Mouse (Mus musculus): Measurements from ENCODE around the gene Dip2b.

The Dip2b gene

GRCm38 (mm10) chr15:100177167-100177566, 138.7 kb downstream of the Dip2b start:
- in situ Hi-C loops (cut with MseI, MboI), result no loop called here

GRCm38 (mm10) chr15:100177575-100177974, 139.1 kb downstream of the Dip2b start:
- in situ Hi-C loops (cut with MseI, MboI), result no loop called here

DNA sequence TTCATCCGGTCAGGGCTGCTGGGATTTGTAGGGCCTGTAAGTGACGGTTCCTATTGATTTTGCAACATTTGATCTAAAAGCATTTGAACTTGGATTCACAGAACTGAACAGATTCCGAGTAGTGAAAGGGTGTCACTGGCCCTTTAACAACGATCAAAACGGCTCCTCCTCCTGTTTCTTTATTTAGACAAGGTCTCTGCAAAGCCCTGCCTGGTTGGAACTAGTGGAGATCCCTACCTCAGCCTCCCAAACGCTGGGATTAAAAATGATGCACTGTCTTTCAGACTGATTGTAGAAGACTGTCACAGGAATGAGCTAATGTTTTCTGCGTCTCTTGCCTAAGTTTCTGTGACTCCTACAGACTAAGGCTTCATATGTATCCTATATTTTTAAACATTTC, 140.0 kb downstream of the Dip2b start:
- in situ Hi-C loops (cut with MseI, MboI), result no loop called here

DNA sequence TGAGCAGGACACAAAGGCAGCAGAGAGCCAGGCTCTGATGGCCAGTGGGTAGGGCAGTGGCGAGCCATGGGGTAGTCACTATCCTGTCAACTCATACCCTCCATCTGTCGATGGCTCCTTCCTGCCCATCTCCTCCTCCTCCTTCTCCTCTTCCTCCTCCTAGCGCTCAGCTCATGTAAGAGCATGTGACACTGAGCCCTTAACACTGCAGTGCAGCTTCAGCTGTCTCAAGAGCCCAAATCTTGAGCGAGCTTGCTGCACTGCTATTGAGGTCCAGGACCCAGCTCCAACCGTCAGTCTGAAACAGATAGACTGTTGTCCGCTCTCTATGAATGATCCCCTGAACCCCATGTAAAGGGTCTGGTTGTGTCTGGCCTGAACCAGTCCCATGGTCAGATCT, 141.2 kb downstream of the Dip2b start:
- in situ Hi-C loops (cut with MseI, MboI), result no loop called here

- in situ Hi-C loops (cut with MseI, MboI), result no loop called here
These were observed 141.8 kb downstream of the Dip2b start for GRCm38 (mm10) chr15:100180221-100180620.

DNA sequence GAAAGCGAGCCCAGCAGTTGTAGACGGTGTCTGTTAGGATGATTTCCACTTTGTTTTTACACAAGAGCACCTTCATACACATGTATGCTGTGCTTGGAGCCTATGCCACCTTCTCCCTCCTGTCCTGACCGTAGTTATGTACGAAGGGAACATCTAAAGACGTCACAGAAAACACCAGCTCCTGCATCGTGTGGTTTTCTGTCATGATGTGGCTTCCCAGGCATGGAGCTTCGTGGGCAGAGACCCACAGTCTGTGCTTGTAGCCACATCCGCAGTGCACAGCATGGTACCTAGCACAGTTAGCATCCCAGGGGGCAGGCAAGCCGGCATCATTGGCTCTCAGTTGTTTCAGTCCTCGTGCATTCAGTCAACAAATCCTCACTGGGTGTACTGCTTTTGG, 143.4 kb downstream of the Dip2b start:
- in situ Hi-C loops (cut with MseI, MboI), result no loop called here

- in situ Hi-C loops (cut with MseI, MboI), result no loop called here
These were observed 144.2 kb downstream of the Dip2b start for GRCm38 (mm10) chr15:100182526-100183280.

DNA sequence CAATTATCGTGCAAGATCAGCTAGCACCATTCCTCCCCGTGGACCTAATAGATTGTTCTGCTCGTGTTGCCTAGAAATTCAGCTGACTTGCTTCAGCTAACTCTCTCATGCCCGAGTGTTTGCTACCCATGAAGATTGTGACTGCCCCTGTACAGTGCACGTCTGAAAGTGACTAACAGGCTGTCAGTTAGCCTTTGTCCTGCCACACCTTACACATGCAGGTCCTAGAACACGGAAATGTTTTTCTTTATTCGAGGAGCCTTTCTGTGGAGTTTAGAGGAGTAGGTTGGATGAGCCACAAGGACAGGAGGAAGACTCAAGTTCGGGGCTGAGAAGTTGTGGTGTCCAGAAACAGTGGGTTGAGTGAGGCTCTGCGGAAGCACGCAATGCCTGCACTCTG, 145.0 kb downstream of the Dip2b start:
- in situ Hi-C loops (cut with MseI, MboI), result no loop called here

DNA sequence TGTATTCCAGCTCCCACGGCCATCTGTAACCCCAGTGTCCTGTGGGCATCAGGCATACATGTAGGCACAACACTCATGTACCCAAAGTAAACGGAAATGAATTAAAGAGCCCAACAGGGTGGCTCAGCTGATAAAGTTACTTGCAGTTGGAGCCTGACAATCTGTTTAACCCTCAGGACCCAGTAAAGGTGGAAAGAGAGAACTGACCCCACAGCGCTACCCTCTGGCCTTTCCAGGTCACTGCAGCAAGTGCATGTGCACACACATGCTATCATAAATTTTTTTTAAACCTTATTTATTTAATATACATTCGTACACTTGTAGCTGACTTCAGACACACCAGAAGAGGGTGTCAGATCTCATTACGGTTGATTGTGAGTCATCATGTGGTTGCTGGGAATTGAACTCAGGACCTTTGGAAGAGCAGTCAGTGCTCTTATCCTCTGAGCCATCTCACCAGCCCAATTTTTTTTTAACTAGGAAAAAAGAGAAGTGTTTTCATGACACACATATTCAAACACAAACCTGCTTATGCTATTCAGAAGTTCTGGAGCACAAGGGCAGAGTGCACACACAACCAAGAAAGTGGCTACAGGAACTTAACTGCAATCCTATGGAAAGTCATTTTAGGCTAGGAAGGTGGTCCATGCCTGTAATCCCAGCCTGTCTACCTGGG, 146.5 kb downstream of the Dip2b start:
- in situ Hi-C loops (cut with MseI, MboI), result no loop called here

DNA sequence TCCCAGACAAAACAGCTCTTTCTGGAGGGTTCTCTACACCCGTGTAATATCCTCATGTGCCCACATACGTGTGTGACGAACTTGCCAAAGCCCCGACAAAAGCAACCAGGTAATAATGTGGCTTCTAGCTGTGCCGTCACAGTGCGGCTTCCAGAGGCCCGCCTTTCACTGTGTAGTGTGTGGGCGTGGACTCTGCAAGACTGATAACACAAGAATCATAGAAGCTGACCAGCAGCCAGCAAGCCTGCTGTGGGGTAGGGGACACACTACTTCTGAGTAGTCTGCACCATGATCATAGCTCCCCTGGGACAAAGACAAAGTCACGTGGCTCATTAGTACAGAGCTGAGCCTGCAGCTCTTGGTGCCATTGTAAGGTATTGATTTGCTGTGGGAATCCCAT, 147.8 kb downstream of the Dip2b start:
- in situ Hi-C loops (cut with MseI, MboI), result no loop called here

- in situ Hi-C loops (cut with MseI, MboI), result no loop called here
These were observed 148.6 kb downstream of the Dip2b start for GRCm38 (mm10) chr15:100186882-100187672.

- in situ Hi-C loops (cut with MseI, MboI), result no loop called here
These were observed 150.1 kb downstream of the Dip2b start for GRCm38 (mm10) chr15:100188542-100188941.

DNA sequence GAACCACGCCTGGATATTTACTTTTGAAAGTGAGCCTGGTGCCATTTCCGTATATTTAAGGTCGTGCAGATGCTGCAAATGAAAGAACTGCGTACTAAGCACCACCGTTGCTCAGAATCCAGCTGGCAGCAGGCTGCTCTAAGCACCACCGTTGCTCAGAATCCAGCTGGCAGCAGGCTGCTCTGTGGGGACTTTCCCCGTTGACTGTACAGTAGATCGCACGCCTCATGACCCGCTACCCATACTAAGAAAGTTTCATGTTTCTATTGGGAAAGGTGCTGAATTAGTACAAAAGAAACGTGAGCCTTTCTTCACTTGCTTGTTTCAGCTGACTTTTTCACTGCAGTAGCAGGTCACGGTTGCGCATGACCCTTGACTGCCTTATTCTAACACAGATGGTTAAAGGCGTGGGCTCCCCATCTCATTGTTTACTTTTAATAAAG, 150.5 kb downstream of the Dip2b start:
- in situ Hi-C loops (cut with MseI, MboI), result no loop called here

GRCm38 (mm10) chr15:100190083-100190482, 151.6 kb downstream of the Dip2b start:
- in situ Hi-C loops (cut with MseI, MboI), result no loop called here

DNA sequence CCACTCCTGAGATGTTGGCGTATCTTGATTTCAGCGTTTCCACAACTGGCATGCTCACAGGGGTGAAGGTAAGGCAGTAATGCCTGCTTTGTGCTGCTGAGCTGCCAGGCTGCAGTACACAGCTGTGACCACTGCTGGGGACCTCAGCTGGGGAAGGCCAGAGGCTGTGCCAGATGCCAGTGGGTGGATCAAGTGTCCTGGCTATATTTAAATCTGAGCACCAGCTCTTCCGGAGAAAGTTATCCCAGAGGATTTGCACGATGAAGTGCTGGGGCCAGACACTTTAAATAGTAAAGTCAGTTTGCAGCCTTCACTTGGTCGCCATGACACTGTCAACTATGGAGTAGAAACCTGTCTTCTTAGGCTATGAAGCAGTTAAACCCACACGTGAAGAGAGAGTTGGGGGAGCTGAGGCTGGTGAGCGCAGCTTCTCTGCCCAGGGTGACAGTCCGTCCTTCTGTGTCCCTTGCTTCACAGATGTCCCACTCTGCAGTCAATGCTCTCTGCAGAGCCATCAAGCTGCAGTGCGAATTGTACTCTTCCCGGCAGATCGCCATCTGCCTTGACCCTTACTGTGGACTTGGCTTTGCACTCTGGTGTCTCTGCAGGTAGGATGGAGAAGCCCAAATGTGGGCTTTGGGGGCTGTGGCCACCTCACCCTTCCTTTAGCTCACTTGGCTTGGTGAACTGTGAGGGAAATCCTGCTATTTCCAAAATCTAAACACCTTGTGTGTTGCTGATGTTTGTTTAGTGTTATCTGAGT, 160.7 kb downstream of the Dip2b start:
- in situ Hi-C loops (cut with MseI, MboI), result no loop called here

DNA sequence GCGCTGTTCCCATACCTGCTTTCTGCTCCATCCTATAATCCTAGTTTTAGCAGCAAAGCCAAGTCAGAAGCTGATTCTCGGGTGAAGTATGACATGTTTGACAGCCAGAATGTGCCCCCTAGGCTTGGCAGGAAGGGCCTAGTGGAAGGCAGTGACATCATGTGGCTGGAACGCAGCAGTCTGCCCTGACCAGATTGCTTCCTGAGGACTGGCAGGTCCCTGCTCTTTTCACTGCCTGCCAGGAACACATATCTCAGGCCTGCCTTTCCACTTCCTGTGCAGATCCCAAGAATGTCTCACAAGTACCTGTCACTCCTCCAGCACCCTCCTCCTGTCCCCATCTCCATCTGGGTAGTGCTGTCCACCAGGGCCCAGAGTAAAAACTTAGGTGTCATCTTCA, 161.3 kb downstream of the Dip2b start:
- in situ Hi-C loops (cut with MseI, MboI), result no loop called here

DNA sequence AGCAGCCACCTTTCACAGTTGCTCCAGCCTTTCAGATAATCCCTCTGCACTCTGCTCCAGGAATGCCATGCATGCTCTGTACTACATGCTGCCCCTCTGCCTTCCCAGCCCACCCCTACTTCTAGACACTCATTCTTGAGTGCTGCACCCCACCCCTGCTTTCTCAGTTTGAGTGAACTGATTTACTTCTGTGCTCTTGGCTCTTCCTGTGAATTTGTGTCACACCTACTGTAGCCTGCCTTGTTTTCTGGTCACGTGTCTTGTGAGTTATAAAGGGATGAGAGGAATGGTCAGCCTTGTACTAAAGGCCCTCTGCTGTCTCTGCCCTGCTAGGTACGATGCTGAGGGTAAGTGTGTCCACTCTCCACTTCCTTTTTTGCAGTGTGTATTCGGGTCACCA, 163.3 kb downstream of the Dip2b start:
- in situ Hi-C loops (cut with MseI, MboI), result no loop called here

DNA sequence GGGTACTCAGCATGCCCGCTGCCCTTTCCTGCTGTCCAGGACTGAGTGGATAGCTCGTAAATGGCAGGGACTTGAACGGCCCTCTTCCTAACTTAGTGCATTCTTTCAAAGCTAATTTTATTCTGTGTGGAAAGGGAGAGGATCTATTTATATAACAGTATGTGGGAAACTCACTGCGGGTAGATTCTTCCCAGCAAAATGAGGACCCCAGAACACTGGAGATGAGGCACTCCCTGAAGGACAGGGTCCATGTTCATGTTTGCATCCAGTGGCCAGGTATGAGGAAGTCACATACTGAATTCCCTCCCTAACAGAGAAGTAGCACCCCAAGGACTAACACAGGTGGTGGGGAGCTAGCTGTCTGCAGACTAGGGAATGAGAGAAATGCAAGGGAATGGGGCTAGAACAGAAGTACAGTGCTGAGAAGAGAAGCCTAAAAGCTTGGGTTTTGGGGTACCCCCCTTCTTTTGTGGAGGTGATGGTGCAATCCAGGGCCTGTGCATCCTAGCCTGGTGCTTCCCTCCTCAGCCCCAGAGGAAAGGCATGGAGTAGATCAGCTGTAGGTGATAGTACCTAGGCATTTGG, 164.1 kb downstream of the Dip2b start:
- in situ Hi-C loops (cut with MseI, MboI), result no loop called here

GRCm38 (mm10) chr15:100204574-100204973, 166.1 kb downstream of the Dip2b start:
- in situ Hi-C loops (cut with MseI, MboI), result no loop called here

- in situ Hi-C loops (cut with MseI, MboI), result no loop called here
These were observed 171.5 kb downstream of the Dip2b start for GRCm38 (mm10) chr15:100210013-100210412.

GRCm38 (mm10) chr15:100213339-100213738, 174.9 kb downstream of the Dip2b start:
- in situ Hi-C loops (cut with MseI, MboI), result no loop called here
